Comparison of ENCODE assay signal across 25 mouse cellular contexts in the genomic region with DNA sequence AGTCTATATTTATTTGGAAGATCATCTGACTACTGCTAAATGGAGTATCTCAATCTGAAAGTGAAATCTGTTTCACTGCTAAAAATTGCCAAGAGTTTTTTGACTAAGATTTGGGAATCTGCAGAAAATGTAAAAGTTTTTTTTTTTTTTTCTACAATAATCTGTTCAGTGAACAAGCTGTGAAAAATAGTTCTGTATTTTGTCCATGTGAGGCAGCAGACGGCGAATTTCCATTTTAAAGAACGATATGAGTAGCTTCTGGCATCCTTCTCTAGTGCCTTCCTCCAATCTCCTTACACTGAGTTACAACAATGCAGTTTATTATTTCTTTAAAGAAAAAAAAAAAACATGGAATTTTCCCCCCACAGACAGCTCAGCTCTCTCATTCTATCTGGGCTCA.
DNase-seq lines count a peak whose midpoint lies in the region; ATAC-seq lines count a peak whose summit lies in the region.
"Had no signal": no experiment of that assay in that cellular context is flagged by ENCODE, and none has a peak within 500 bp of the region (broad histone marks: within the 10 kb centered on the region; RNA-seq: fewer than 3 reads in every experiment).

No protein-coding gene starts in this region.

- H3K27ac ChIP-seq in forebrain, embryonic 15.5 days (replicated peaks) = peak overlapping the region; percentile 72
- H3K27ac ChIP-seq in forebrain, embryonic 11.5 days (ENCODE audit: low read depth, low read length) = no peak overlapping the region
- H3K27ac ChIP-seq in forebrain, embryonic 16.5 days (ENCODE audit: low read length) = peak overlapping the region; percentile 65; the same call in 1 of the 2 replicates
- H3K27ac ChIP-seq: embryonic facial prominence, embryonic 10.5 days; embryonic facial prominence, embryonic 15.5 days; hindbrain, embryonic 10.5 days; hindbrain, embryonic 15.5 days; kidney, embryonic 15.5 days; liver, embryonic 14.5 days; midbrain, embryonic 10.5 days; neural tube, embryonic 13.5 days had no signal

- no peak for DNase-seq in forebrain, embryonic 11.5 days (ENCODE audit: low spot score)
- peak; percentile 51 for DNase-seq in layer of hippocampus, adult 9-11 months
- DNase-seq in layer of hippocampus, adult 9-10 months (ENCODE audit: low spot score) = no peak
- peak; percentile 77 for DNase-seq in brain, adult 2 months (ENCODE audit: low read depth, low spot score)
- no peak for DNase-seq in cerebellum, adult 8-10 months
- DNase-seq: adrenal gland, postnatal 10 days; cerebellum, adult 18-20 months; cerebellum, postnatal 25 days; gastrocnemius, postnatal 14 days; heart, postnatal 14 days; kidney, adult 18-20 months; kidney, postnatal 25 days; liver; lung, embryonic 14.5 days had no signal

- WGBS in forebrain, embryonic 15.5 days = 59% methylated on average over 3 of the region's 3 CpGs
- WGBS in forebrain, embryonic 11.5 days = 63% methylated on average over 3 of the region's 3 CpGs
- 43% methylated on average over 3 of the region's 3 CpGs for WGBS in forebrain, embryonic 16.5 days

- no peak overlapping the region for H3K4me3 ChIP-seq in forebrain, embryonic 15.5 days
- H3K4me3 ChIP-seq in forebrain, embryonic 11.5 days (ENCODE audit: low read depth, low read length) = no peak overlapping the region
- no peak overlapping the region for H3K4me3 ChIP-seq in forebrain, embryonic 16.5 days (replicated peaks; ENCODE audit: low read length)
- H3K4me3 ChIP-seq: embryonic facial prominence, embryonic 10.5 days; embryonic facial prominence, embryonic 15.5 days; hindbrain, embryonic 10.5 days; hindbrain, embryonic 15.5 days; kidney, embryonic 15.5 days; midbrain, embryonic 10.5 days; neural tube, embryonic 13.5 days had no signal

- H3K4me1 ChIP-seq in forebrain, embryonic 15.5 days = peaks cover 7% of the 10 kb centered on the region
- H3K4me1 ChIP-seq in forebrain, embryonic 11.5 days (replicated peaks; ENCODE audit: control insufficient read depth, insufficient read depth, low read length) = no peaks in the 10 kb centered on the region
- peaks cover 7% of the 10 kb centered on the region for H3K4me1 ChIP-seq in forebrain, embryonic 16.5 days (replicated peaks; ENCODE audit: control insufficient read depth, insufficient read depth, low read length)
- H3K4me1 ChIP-seq: embryonic facial prominence, embryonic 10.5 days; embryonic facial prominence, embryonic 15.5 days; hindbrain, embryonic 10.5 days; hindbrain, embryonic 15.5 days; midbrain, embryonic 10.5 days; neural tube, embryonic 13.5 days had no signal

- H3K36me3 ChIP-seq in forebrain, embryonic 15.5 days = no peaks in the 10 kb centered on the region
- H3K36me3 ChIP-seq in forebrain, embryonic 11.5 days (ENCODE audit: control insufficient read depth, insufficient read depth, low read length) = no peaks in the 10 kb centered on the region
- no peaks in the 10 kb centered on the region for H3K36me3 ChIP-seq in forebrain, embryonic 16.5 days (ENCODE audit: control insufficient read depth, insufficient read depth)
- H3K36me3 ChIP-seq: embryonic facial prominence, embryonic 10.5 days; embryonic facial prominence, embryonic 15.5 days; hindbrain, embryonic 10.5 days; hindbrain, embryonic 15.5 days; kidney, embryonic 15.5 days; midbrain, embryonic 10.5 days; neural tube, embryonic 13.5 days had no signal

- no peaks in the 10 kb centered on the region for H3K9me3 ChIP-seq in forebrain, embryonic 15.5 days
- no peaks in the 10 kb centered on the region for H3K9me3 ChIP-seq in forebrain, embryonic 11.5 days (ENCODE audit: control insufficient read depth, low read length)
- H3K9me3 ChIP-seq in forebrain, embryonic 16.5 days (ENCODE audit: control insufficient read depth, low read length) = no peaks in the 10 kb centered on the region
- H3K9me3 ChIP-seq: embryonic facial prominence, embryonic 15.5 days; kidney, embryonic 15.5 days; neural tube, embryonic 13.5 days had no signal

- H3K9ac ChIP-seq in forebrain, embryonic 15.5 days (replicated peaks) = no peak overlapping the region
- H3K9ac ChIP-seq in forebrain, embryonic 11.5 days (ENCODE audit: low read length) = no peak overlapping the region
- no peak overlapping the region for H3K9ac ChIP-seq in forebrain, embryonic 16.5 days (replicated peaks; ENCODE audit: low read depth, low read length)
- H3K9ac ChIP-seq: embryonic facial prominence, embryonic 15.5 days; hindbrain, embryonic 15.5 days; kidney, embryonic 15.5 days; liver, embryonic 14.5 days; lung, embryonic 14.5 days; neural tube, embryonic 13.5 days had no signal

- H3K27me3 ChIP-seq in forebrain, embryonic 15.5 days = no peaks in the 10 kb centered on the region
- H3K27me3 ChIP-seq in forebrain, embryonic 11.5 days (ENCODE audit: control insufficient read depth, insufficient read depth, low read length) = no peaks in the 10 kb centered on the region
- no peaks in the 10 kb centered on the region for H3K27me3 ChIP-seq in forebrain, embryonic 16.5 days (replicated peaks; ENCODE audit: control insufficient read depth, insufficient read depth, low read length)
- H3K27me3 ChIP-seq: embryonic facial prominence, embryonic 15.5 days; hindbrain, embryonic 15.5 days; kidney, embryonic 15.5 days; neural tube, embryonic 13.5 days had no signal

- ATAC-seq in forebrain, embryonic 15.5 days (replicated peaks) = peak; percentile 74
- no peak for ATAC-seq in forebrain, embryonic 11.5 days (replicated peaks; ENCODE audit: low FRiP score)
- ATAC-seq in forebrain, embryonic 16.5 days = peak; percentile 63
- ATAC-seq: Patski had no signal

- no peak overlapping the region for H3K4me2 ChIP-seq in forebrain, embryonic 15.5 days (replicated peaks)
- H3K4me2 ChIP-seq in forebrain, embryonic 11.5 days (ENCODE audit: low read depth, low read length, severe bottlenecking) = no peak overlapping the region
- no peak overlapping the region for H3K4me2 ChIP-seq in forebrain, embryonic 16.5 days (ENCODE audit: low read length)
- H3K4me2 ChIP-seq: embryonic facial prominence, embryonic 15.5 days; hindbrain, embryonic 15.5 days; kidney, embryonic 15.5 days; lung, embryonic 14.5 days; neural tube, embryonic 13.5 days had no signal

Comparison
In these comparisons a context has a peak if more than half of its experiments do, and no peak if none do; other contexts are left out.
1. DNase-seq: peak in layer of hippocampus, adult 9-11 months (single experiment) and brain, adult 2 months (single experiment); none in forebrain, embryonic 11.5 days (single experiment), layer of hippocampus, adult 9-10 months (single experiment) and cerebellum, adult 8-10 months (single experiment).